Mouse (Mus musculus): ENCODE data around the gene Prtg.

DNA sequence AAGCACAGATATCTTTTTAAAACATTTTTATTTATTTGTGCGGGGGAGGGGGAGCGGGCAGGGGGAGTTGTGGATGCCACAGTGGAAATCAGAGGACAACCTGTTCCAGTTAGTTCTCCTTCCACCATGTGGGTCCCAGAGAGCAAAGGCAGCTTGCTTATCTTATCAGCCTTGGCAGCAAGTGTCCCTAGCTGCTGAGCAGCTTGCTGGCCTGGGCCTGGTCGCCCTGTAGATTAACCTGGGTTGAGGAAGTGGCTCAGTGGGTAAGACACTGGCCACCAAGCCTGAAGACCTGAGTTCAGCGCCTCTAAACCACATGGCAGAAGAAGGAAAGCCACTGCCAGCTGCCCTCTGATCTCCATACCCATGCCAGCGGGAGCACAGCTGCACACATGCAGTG, 95.9 kb downstream of the Prtg start:
- no peak for TF ChIP-seq POLR2A (IDR thresholded peaks at IDR 0.05; ENCODE audit: low read depth, low read length)
- TF ChIP-seq ELF1 (IDR thresholded peaks at IDR 0.05; ENCODE audit: low read depth, low read length), result no peak
- no peak for TF ChIP-seq CTCF (conservative IDR thresholded peaks at IDR 0.05 in 1 of 2, IDR thresholded peaks at IDR 0.05 in 1 of 2; ENCODE audit: low read depth in 2 of 2, low read length in 2 of 2)
- no peak for TF ChIP-seq E2F4 (IDR thresholded peaks at IDR 0.05; ENCODE audit: insufficient replicate concordance, low read depth, low read length)
- no peak for TF ChIP-seq USF1 (IDR thresholded peaks at IDR 0.05; ENCODE audit: low read depth, low read length)
- no peak for TF ChIP-seq EP300 (IDR thresholded peaks at IDR 0.05; ENCODE audit: low read length)
- no peak for TF ChIP-seq SMC3 (IDR thresholded peaks at IDR 0.05; ENCODE audit: low read depth, low read length)
- TF ChIP-seq POLR2AphosphoS2 (IDR thresholded peaks at IDR 0.05; ENCODE audit: low read depth, low read length), result no peak
- TF ChIP-seq ZMIZ1 (IDR thresholded peaks at IDR 0.05; ENCODE audit: low read depth, low read length), result no peak
- no peak for TF ChIP-seq ZKSCAN1 (IDR thresholded peaks at IDR 0.05; ENCODE audit: borderline replicate concordance, low read depth, low read length)

Measured in CH12.LX (cell line).